Mouse (Mus musculus): Measurements from ENCODE around the gene Ddx46. TPM values are rescaled to one million over a fixed set of nuclear protein-coding genes. Genes with fewer than 3 reads are reported as not detected.

The Ddx46 gene
- polyA plus RNA-seq, 1 experiment, result 13.0 TPM

GRCm38 (mm10) chr13:55599566-55600540 is 35.0 kb upstream of the Ddx46 start, which contains the start of gene B4galt7:
TSS of gene B4galt7 (plus strand) at chr13:55599896.
- H3K27me3 ChIP-seq (replicated peaks; ENCODE audit: control insufficient read depth, insufficient read depth, low read length), result no peaks in the 10 kb centered on the region
- peak within 1 kb of the TSS; percentile 0; the same call in 1 of the 2 replicates for H3K27ac ChIP-seq (ENCODE audit: insufficient read depth, low read depth, low read length)
- DNase-seq, result peak; percentile 91
- 6% methylated on average over 51 of the region's 51 CpGs for WGBS
- H3K4me3 ChIP-seq (ENCODE audit: insufficient read depth, low read depth, low read length), result peak within 1 kb of the TSS; percentile 98
- peaks cover 4% of the 10 kb centered on the region; the same call in 1 of the 2 replicates for H3K4me1 ChIP-seq (ENCODE audit: control insufficient read depth, insufficient read depth, low read length)
- TF ChIP-seq CTCF (conservative IDR thresholded peaks at IDR 0.05; ENCODE audit: insufficient read depth, insufficient read length, low read depth, low read length), result no peak
- TF ChIP-seq POLR2A (IDR thresholded peaks at IDR 0.05; ENCODE audit: low read depth, low read length), result no peak
- H3K36me3 ChIP-seq (ENCODE audit: control insufficient read depth, insufficient read depth, low read length), result no peaks in the 10 kb centered on the region; the same call in 1 of the 2 replicates

GRCm38 (mm10) chr13:55600657-55601056 is 34.2 kb upstream of the Ddx46 start:
- Histone ChIP-seq H3K4me1 (ENCODE audit: control insufficient read depth, insufficient read depth, low read length) (peaks cover 4% of the 10 kb centered on the region; the same call in 1 of the 2 replicates), H3K4me3 (ENCODE audit: insufficient read depth, low read depth, low read length) (peak overlapping the region; percentile 98), H3K36me3 (ENCODE audit: control insufficient read depth, insufficient read depth, low read length) (no peaks in the 10 kb centered on the region), H3K27me3 (replicated peaks; ENCODE audit: control insufficient read depth, insufficient read depth, low read length) (no peaks in the 10 kb centered on the region), H3K27ac (ENCODE audit: insufficient read depth, low read depth, low read length) (no peak overlapping the region)
- 7% methylated on average over 9 of the region's 9 CpGs for WGBS
- peak; percentile 32 for DNase-seq
- no peak for TF ChIP-seq POLR2A (IDR thresholded peaks at IDR 0.05; ENCODE audit: low read depth, low read length)
- no peak for TF ChIP-seq CTCF (conservative IDR thresholded peaks at IDR 0.05; ENCODE audit: insufficient read depth, insufficient read length, low read depth, low read length)

GRCm38 (mm10) chr13:55601611-55602010 is 33.2 kb upstream of the Ddx46 start:
- H3K27me3 ChIP-seq (replicated peaks; ENCODE audit: control insufficient read depth, insufficient read depth, low read length), result no peaks in the 10 kb centered on the region
- WGBS, result 3% methylated on average over 3 of the region's 3 CpGs
- H3K36me3 ChIP-seq (ENCODE audit: control insufficient read depth, insufficient read depth, low read length), result no peaks in the 10 kb centered on the region
- peak; percentile 77 for DNase-seq
- H3K27ac ChIP-seq (ENCODE audit: insufficient read depth, low read depth, low read length), result no peak overlapping the region
- H3K4me1 ChIP-seq (ENCODE audit: control insufficient read depth, insufficient read depth, low read length), result peaks cover 4% of the 10 kb centered on the region; the same call in 1 of the 2 replicates
- no peak overlapping the region for H3K4me3 ChIP-seq (ENCODE audit: insufficient read depth, low read depth, low read length)
- TF ChIP-seq POLR2A (IDR thresholded peaks at IDR 0.05; ENCODE audit: low read depth, low read length), result no peak
- peak; percentile 82 for TF ChIP-seq CTCF (conservative IDR thresholded peaks at IDR 0.05; ENCODE audit: insufficient read depth, insufficient read length, low read depth, low read length)

- Histone ChIP-seq H3K27me3 (replicated peaks; ENCODE audit: control insufficient read depth, insufficient read depth, low read length) (no peaks in the 10 kb centered on the region), H3K27ac (ENCODE audit: insufficient read depth, low read depth, low read length) (no peak overlapping the region), H3K4me1 (ENCODE audit: control insufficient read depth, insufficient read depth, low read length) (0 out of 2 replicates have a peak, but pooled peaks cover under 1% of the 10 kb centered on the region), H3K4me3 (ENCODE audit: insufficient read depth, low read depth, low read length) (no peak overlapping the region), H3K36me3 (ENCODE audit: control insufficient read depth, insufficient read depth, low read length) (no peaks in the 10 kb centered on the region)
- TF ChIP-seq CTCF (conservative IDR thresholded peaks at IDR 0.05; ENCODE audit: insufficient read depth, insufficient read length, low read depth, low read length) (no peak), POLR2A (IDR thresholded peaks at IDR 0.05; ENCODE audit: low read depth, low read length) (no peak)
- no peak for DNase-seq
- WGBS, result 93% methylated on average over 3 of the region's 3 CpGs
Observed at GRCm38 (mm10) chr13:55604606-55605005, 30.2 kb upstream of the Ddx46 start.

GRCm38 (mm10) chr13:55606899-55607623 is 27.8 kb upstream of the Ddx46 start:
- WGBS, result 78% methylated on average over 10 of the region's 10 CpGs
- H3K36me3 ChIP-seq (ENCODE audit: control insufficient read depth, insufficient read depth, low read length), result no peaks in the 10 kb centered on the region

GRCm38 (mm10) chr13:55607624-55608006 is 27.2 kb upstream of the Ddx46 start:
- 87% methylated on average over 2 of the region's 2 CpGs for WGBS
- Histone ChIP-seq H3K27me3 (replicated peaks; ENCODE audit: control insufficient read depth, insufficient read depth, low read length) (no peaks in the 10 kb centered on the region), H3K27ac (ENCODE audit: insufficient read depth, low read depth, low read length) (no peak overlapping the region), H3K4me3 (ENCODE audit: insufficient read depth, low read depth, low read length) (no peak overlapping the region), H3K36me3 (ENCODE audit: control insufficient read depth, insufficient read depth, low read length) (no peaks in the 10 kb centered on the region), H3K4me1 (ENCODE audit: control insufficient read depth, insufficient read depth, low read length) (no peaks in the 10 kb centered on the region)
- no peak for TF ChIP-seq POLR2A (IDR thresholded peaks at IDR 0.05; ENCODE audit: low read depth, low read length)
- no peak for DNase-seq

More at GRCm38 (mm10) chr13:55606899-55607623, 27.8 kb upstream of the Ddx46 start:
- H3K27me3 ChIP-seq (replicated peaks; ENCODE audit: control insufficient read depth, insufficient read depth, low read length), result no peaks in the 10 kb centered on the region
- DNase-seq, result no peak
- no peak overlapping the region for H3K4me3 ChIP-seq (ENCODE audit: insufficient read depth, low read depth, low read length)
- H3K4me1 ChIP-seq (ENCODE audit: control insufficient read depth, insufficient read depth, low read length), result no peaks in the 10 kb centered on the region
- no peak for TF ChIP-seq CTCF (conservative IDR thresholded peaks at IDR 0.05; ENCODE audit: insufficient read depth, insufficient read length, low read depth, low read length)
- TF ChIP-seq POLR2A (IDR thresholded peaks at IDR 0.05; ENCODE audit: low read depth, low read length), result no peak
- no peak overlapping the region for H3K27ac ChIP-seq (ENCODE audit: insufficient read depth, low read depth, low read length)

Data from kidney, adult 2 months (tissue).